Mouse (Mus musculus): ENCODE measurements around the gene Cmc2. TPM values are rescaled to one million over a fixed set of nuclear protein-coding genes. Genes with fewer than 3 reads are reported as not detected.

Cmc2 gene
- polyA plus RNA-seq, 1 experiment = 2.6 TPM

DNA sequence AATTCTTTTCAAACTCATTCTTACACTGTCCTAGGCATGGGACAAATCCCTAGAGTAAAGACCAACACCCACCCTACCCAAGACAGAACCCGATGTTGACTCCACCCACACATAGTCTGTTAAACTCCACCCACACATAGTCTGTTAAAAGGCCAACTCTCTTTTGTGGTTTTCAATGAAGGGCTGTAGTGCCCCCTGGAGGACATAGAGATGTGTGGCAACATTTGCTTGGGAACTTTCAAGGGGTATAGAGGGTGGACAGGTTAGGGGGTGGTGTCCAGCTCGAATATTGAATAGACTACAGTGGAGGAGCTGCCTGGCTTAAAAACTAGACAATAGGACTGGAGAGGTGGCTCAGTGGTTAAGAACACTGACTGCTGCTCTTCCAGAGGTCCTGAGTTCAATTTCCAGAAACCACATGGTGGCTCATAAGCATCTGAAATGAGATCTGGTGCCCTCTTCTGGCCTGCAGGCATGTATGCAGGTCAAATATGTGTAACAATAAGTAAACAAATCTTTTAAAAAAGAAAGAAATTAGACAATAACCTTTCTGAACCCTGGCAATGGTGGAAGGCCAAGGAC is 48.4 kb downstream of the Cmc2 start:
- no peak for TF ChIP-seq POLR2A (IDR thresholded peaks at IDR 0.05; ENCODE audit: low read depth, low read length)
- TF ChIP-seq CTCF (IDR thresholded peaks at IDR 0.05; ENCODE audit: extremely low read depth, insufficient read length, insufficient replicate concordance, low read depth, low read length) = no peak; the same call in 1 of the 2 replicates
- no peaks in the 10 kb centered on the region for H3K27me3 ChIP-seq (ENCODE audit: control insufficient read depth, insufficient read depth, low read length)
- WGBS = 43% methylated on average over 2 of the region's 2 CpGs
- H3K4me1 ChIP-seq (ENCODE audit: control insufficient read depth, insufficient read depth, insufficient read length, low read length) = no peaks in the 10 kb centered on the region
- H3K36me3 ChIP-seq (ENCODE audit: control insufficient read depth, insufficient read depth, low read length) = no peaks in the 10 kb centered on the region
- no peak overlapping the region for H3K4me3 ChIP-seq (ENCODE audit: low read depth, low read length)
- no peak overlapping the region for H3K27ac ChIP-seq (ENCODE audit: insufficient read depth, low read depth, low read length)

DNA sequence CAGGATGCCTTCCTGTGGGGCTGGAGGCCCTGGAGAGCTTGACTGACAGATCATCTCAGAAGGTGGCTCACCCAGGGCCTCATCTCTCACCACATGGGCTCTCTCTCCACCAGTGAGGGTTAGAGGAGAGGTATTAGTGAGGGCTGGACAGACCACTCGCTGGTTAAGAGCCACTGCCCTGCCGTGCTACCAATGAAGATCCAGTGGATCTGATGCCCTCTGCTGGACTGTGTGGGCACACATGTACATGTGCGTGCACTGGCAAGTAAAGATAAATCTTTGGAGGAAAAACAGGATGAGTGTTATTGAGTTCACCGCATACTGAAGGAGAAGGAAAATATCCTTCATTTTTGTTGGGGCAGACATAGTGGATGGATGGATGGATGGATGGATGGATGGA is 52.6 kb downstream of the Cmc2 start:
- H3K4me1 ChIP-seq (ENCODE audit: control insufficient read depth, insufficient read depth, insufficient read length, low read length) = 0 out of 2 replicates have a peak, but pooled peaks cover under 1% of the 10 kb centered on the region
- H3K27ac ChIP-seq (ENCODE audit: insufficient read depth, low read depth, low read length) = no peak overlapping the region
- H3K27me3 ChIP-seq (ENCODE audit: control insufficient read depth, insufficient read depth, low read length) = peaks cover 2% of the 10 kb centered on the region; the same call in 1 of the 2 replicates
- TF ChIP-seq CTCF (IDR thresholded peaks at IDR 0.05; ENCODE audit: extremely low read depth, insufficient read length, insufficient replicate concordance, low read depth, low read length) (peak; percentile 45; the same call in 1 of the 2 replicates), POLR2A (IDR thresholded peaks at IDR 0.05; ENCODE audit: low read depth, low read length) (no peak)
- no peak overlapping the region for H3K4me3 ChIP-seq (ENCODE audit: low read depth, low read length)
- H3K36me3 ChIP-seq (ENCODE audit: control insufficient read depth, insufficient read depth, low read length) = no peaks in the 10 kb centered on the region
- WGBS = 20% methylated on average over 4 of the region's 4 CpGs

DNA sequence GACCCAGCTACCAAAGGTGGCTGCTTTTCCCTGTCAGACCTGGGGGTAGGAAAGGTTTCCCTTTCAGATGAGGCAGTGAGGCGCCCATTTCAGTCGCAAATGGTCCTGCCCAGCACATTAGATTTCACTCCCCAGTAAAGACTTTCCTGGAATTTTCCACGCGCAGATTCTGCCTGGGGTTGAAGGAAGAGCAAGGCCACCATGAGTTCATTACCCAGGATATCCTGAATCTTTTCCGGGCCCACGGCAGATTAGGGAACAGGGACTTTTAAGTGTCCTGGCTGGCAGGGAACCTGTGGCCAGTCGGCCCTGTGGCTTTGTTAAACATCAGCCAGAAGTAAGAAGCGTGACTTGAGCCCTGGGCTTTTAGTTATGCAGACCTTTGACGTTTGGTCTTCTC is 53.9 kb downstream of the Cmc2 start:
- Histone ChIP-seq H3K4me3 (ENCODE audit: low read depth, low read length) (no peak overlapping the region), H3K27ac (ENCODE audit: insufficient read depth, low read depth, low read length) (no peak overlapping the region), H3K4me1 (ENCODE audit: control insufficient read depth, insufficient read depth, insufficient read length, low read length) (peaks cover 6% of the 10 kb centered on the region), H3K36me3 (ENCODE audit: control insufficient read depth, insufficient read depth, low read length) (no peaks in the 10 kb centered on the region), H3K27me3 (ENCODE audit: control insufficient read depth, insufficient read depth, low read length) (peaks cover 7% of the 10 kb centered on the region; the same call in 1 of the 2 replicates)
- WGBS = 69% methylated on average over 9 of the region's 9 CpGs
- TF ChIP-seq CTCF (IDR thresholded peaks at IDR 0.05; ENCODE audit: extremely low read depth, insufficient read length, insufficient replicate concordance, low read depth, low read length) = no peak
- no peak for TF ChIP-seq POLR2A (IDR thresholded peaks at IDR 0.05; ENCODE audit: low read depth, low read length)

DNA sequence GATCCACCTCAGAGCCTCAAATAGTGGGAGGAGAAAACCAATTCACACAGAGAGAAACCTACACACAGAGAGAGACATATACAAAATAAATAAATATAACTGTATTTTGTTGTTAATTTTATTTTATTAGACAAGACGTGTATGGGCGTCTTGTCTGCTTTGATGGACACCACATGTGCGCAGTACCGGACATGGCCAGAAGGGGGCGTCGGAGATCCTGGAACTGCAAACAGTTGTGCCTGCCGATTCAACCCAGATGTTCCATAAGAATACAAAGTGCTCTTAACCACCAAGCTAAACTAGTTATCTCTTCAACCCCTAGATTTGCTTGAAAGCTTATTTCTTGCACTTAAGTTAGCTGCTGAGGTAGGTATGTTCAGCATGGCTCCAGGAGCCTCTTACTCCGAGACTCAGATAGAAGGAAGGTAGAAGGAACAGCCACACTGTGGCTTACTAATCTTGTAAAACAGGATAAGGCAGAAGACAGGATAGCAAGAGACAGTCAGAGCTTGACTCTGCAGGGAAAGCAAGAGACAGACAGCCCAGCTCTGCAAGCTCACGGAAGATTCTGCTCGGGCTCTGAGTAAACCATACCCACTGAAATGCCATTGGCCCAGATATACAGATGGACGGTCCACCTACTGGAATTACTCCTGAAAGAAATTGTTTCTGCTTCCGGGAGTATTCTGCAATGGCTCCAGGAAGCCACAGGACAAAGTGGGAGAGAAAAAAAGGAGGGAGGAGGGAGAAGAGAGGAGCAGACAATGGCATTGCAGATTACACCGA is 54.9 kb downstream of the Cmc2 start:
- peak; percentile 75; the same call in 1 of the 2 replicates for TF ChIP-seq CTCF (IDR thresholded peaks at IDR 0.05; ENCODE audit: extremely low read depth, insufficient read length, insufficient replicate concordance, low read depth, low read length)
- TF ChIP-seq POLR2A (IDR thresholded peaks at IDR 0.05; ENCODE audit: low read depth, low read length) = no peak
- Histone ChIP-seq H3K27ac (ENCODE audit: insufficient read depth, low read depth, low read length) (no peak overlapping the region), H3K36me3 (ENCODE audit: control insufficient read depth, insufficient read depth, low read length) (no peaks in the 10 kb centered on the region), H3K4me1 (ENCODE audit: control insufficient read depth, insufficient read depth, insufficient read length, low read length) (peaks cover 6% of the 10 kb centered on the region), H3K27me3 (ENCODE audit: control insufficient read depth, insufficient read depth, low read length) (peaks cover 7% of the 10 kb centered on the region; the same call in 1 of the 2 replicates), H3K4me3 (ENCODE audit: low read depth, low read length) (no peak overlapping the region)
- 66% methylated on average over 13 of the region's 13 CpGs for WGBS

DNA sequence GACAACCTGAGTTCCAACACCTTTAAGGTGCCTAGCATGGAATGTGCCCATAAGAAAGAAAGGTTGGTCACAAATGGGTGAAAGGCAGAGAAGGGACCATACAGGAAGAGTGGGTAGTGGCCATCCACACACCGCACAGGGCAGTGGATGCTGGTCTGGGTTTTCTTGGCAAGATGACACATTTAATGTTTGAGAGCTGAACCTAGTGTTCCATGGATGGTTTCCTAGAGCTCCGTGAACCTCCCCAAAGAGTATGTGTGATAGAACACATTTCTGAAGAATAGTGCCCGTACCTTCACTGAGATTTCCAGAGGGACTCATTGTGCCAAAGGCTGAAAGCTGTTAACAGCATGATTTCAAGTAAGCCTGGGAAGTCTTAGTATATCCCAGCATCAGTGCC is 56.7 kb downstream of the Cmc2 start:
- Histone ChIP-seq H3K27me3 (ENCODE audit: control insufficient read depth, insufficient read depth, low read length) (peaks cover 11% of the 10 kb centered on the region; the same call in 1 of the 2 replicates), H3K4me3 (ENCODE audit: low read depth, low read length) (no peak overlapping the region), H3K36me3 (ENCODE audit: control insufficient read depth, insufficient read depth, low read length) (no peaks in the 10 kb centered on the region), H3K4me1 (ENCODE audit: control insufficient read depth, insufficient read depth, insufficient read length, low read length) (peaks cover 6% of the 10 kb centered on the region), H3K27ac (ENCODE audit: insufficient read depth, low read depth, low read length) (no peak overlapping the region)
- no peak for TF ChIP-seq POLR2A (IDR thresholded peaks at IDR 0.05; ENCODE audit: low read depth, low read length)
- no peak for TF ChIP-seq CTCF (IDR thresholded peaks at IDR 0.05; ENCODE audit: extremely low read depth, insufficient read length, insufficient replicate concordance, low read depth, low read length)
- WGBS = 84% methylated on average over 3 of the region's 3 CpGs

DNA sequence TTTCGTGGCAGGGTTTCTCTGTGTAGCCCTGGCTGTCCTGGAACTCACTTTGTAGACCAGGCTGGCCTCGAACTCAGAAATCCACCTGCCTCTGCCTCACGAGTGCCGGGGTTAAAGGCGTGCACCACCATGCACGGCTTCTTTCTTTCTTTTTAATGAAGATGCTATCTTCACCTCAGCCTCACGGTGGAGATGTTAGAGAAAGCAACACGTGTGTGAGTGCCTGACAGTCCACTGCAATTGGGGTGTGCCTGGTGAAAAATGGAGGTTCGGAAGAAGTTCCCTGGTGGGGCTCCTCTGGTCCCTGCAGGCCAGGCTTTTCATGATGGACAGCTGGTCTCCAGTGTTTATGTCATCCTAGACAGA is 57.2 kb downstream of the Cmc2 start:
- Histone ChIP-seq H3K4me3 (ENCODE audit: low read depth, low read length) (no peak overlapping the region), H3K27me3 (ENCODE audit: control insufficient read depth, insufficient read depth, low read length) (peaks cover 11% of the 10 kb centered on the region; the same call in 1 of the 2 replicates), H3K4me1 (ENCODE audit: control insufficient read depth, insufficient read depth, insufficient read length, low read length) (peaks cover 6% of the 10 kb centered on the region), H3K36me3 (ENCODE audit: control insufficient read depth, insufficient read depth, low read length) (no peaks in the 10 kb centered on the region), H3K27ac (ENCODE audit: insufficient read depth, low read depth, low read length) (no peak overlapping the region)
- 48% methylated on average over 9 of the region's 9 CpGs for WGBS
- no peak for TF ChIP-seq CTCF (IDR thresholded peaks at IDR 0.05; ENCODE audit: extremely low read depth, insufficient read length, insufficient replicate concordance, low read depth, low read length)
- TF ChIP-seq POLR2A (IDR thresholded peaks at IDR 0.05; ENCODE audit: low read depth, low read length) = no peak

DNA sequence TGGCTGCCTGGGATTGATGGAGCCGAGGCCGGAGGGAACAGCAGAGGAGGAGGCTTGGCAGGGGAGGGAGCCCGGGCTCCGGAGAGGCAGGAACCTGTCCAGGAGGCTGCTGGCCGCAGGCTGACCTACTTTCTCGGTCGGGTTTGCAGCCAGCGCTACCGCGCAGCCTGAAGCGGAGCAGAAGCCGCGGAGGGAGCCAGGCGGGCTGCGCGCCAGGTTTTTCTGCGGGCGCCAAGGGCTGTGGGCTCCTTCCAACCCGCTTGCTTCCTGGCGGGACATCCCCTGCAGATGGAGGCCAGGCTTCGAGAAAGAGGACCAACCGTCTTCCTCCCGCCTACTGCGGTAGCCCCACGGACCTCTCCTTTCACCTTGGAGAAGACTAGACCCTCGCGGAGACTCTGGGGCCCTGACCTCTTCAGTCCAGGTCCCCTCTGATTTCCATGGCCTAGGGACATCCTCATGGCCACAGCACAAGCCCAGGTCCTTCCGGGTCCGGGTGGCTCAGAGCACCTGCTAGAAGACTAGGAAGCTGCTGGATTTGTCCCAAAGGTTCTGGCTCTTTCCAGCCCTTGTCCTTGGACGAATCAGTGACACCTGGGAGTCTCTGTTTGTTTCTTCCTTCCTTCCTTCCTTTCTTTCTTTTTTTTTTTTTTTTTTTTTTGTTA is 57.8 kb downstream of the Cmc2 start:
- H3K27ac ChIP-seq (ENCODE audit: insufficient read depth, low read depth, low read length) = no peak overlapping the region
- peaks cover 11% of the 10 kb centered on the region; the same call in 1 of the 2 replicates for H3K27me3 ChIP-seq (ENCODE audit: control insufficient read depth, insufficient read depth, low read length)
- peaks cover 6% of the 10 kb centered on the region for H3K4me1 ChIP-seq (ENCODE audit: control insufficient read depth, insufficient read depth, insufficient read length, low read length)
- no peaks in the 10 kb centered on the region for H3K36me3 ChIP-seq (ENCODE audit: control insufficient read depth, insufficient read depth, low read length)
- WGBS = 3% methylated on average over 30 of the region's 30 CpGs
- H3K4me3 ChIP-seq (ENCODE audit: low read depth, low read length) = peak overlapping the region; percentile 24
- TF ChIP-seq POLR2A (IDR thresholded peaks at IDR 0.05; ENCODE audit: low read depth, low read length) = no peak
- no peak for TF ChIP-seq CTCF (IDR thresholded peaks at IDR 0.05; ENCODE audit: extremely low read depth, insufficient read length, insufficient replicate concordance, low read depth, low read length)

Measured in small intestine, adult 2 months (tissue).